Mouse (Mus musculus) kidney, embryonic 16.5 days (tissue): Measurements from ENCODE around the gene Raver1. TPM values are rescaled to one million over a fixed set of nuclear protein-coding genes. Genes with fewer than 3 reads are reported as not detected.

ENCODE experiments used
- ATAC-seq: fragments of 200-750 bp; cut with Nextera tagmentation; 2 replicates; pipeline ENCODE4 v1.8.0; 2017; ENCODE audit warnings: moderate TSS enrichment; ENCODE audit not compliant: low FRiP score, low TSS enrichment
- H3K27ac ChIP-seq: fragments of 300-500 bp; sonication (generic); 2 replicates; pipeline ENCODE4 v1.5.1; 2014; ENCODE audit warnings: low read length
- H3K27me3 ChIP-seq: fragments of 300-500 bp; sonication (generic); 2 replicates; pipeline ENCODE4 v1.6.1; 2014; ENCODE audit warnings: low read length, control low read depth, mixed read lengths; ENCODE audit not compliant: insufficient read depth
- H3K36me3 ChIP-seq: fragments of 300-500 bp; sonication (generic); 2 replicates; pipeline ENCODE4 v1.6.1; 2014; ENCODE audit warnings: low read length, control low read depth, mixed read lengths; ENCODE audit not compliant: insufficient read depth
- H3K4me1 ChIP-seq: fragments of 300-500 bp; sonication (generic); 2 replicates; pipeline ENCODE4 v1.6.1; 2014; ENCODE audit warnings: low read length, control low read depth, mixed read lengths; ENCODE audit not compliant: insufficient read depth
- H3K4me2 ChIP-seq: fragments of 300-500 bp; sonication (generic); replicated peaks from 2 replicates; pipeline ENCODE4 v1.6.1; 2014; ENCODE audit warnings: low read depth, low read length
- H3K4me3 ChIP-seq: fragments of 300-500 bp; sonication (generic); 2 replicates; pipeline ENCODE4 v1.5.1; 2014; ENCODE audit warnings: mild to moderate bottlenecking, low read length
- H3K9ac ChIP-seq: fragments of 300-500 bp; sonication (generic); replicated peaks from 2 replicates; pipeline ENCODE4 v1.6.1; 2014; ENCODE audit warnings: low read length
- H3K9me3 ChIP-seq: fragments of 300-500 bp; sonication (generic); 2 replicates; pipeline ENCODE4 v1.6.1; 2016; ENCODE audit warnings: low read length, control low read depth
- WGBS: fragments of 180-500 bp; shearing (Covaris S2); extraction: QIAGEN DNeasy Blood & Tissue Kit; methylation state at CpG from one replicate; pipeline ENCODE4 v1.1.7; 2014; 5-methylcytosine and 5-hydroxymethylcytosine counted together
- polyA plus RNA-seq: library from polyadenylated mRNA; unstranded; fragments of >200 nt; fragmentation: Nextera tagmentation; extraction: Ambion mirVana; gene quantifications from 2 replicates; pipeline ENCODE4 v1.2.1, GENCODE M21; 2015

Gene Raver1
- 66.8 and 78.7 TPM in 2 replicates for polyA plus RNA-seq

DNA sequence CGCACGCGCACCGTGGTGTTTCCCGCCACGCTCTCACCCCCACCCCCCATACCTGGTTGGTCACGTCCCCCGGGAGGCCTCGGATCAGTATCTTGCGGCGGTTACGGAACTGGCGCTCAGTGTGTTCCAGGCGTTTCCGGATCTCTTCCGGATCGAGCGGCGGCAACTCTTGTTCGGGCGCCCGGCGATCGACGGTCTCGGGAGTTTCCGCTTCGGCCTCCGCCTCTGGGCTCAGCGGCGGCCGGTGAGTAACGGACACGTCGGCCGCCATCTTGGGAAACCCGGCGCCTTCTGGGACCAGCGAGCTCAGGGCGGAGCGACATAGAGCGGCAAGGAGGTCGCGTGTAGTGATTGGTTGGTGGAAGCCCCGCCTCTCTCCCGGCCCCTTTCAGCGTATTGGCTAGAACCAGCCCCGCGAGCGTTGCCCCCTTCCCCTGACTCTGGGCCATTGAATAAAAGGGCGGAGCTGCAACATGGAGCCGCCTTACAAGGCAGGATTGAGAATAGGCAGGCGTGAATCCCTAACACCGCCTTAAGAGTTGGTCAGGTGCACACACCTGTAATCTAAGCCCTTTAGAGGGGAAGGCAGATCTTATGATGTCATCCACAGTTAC lies at the start of gene Raver1, which contains the start of gene Gm38431:
Gene Raver1 (minus strand): TSS at position 302 of the 614 bp plus-strand sequence.
Gene Gm38431 (minus strand): TSS at position 291 of the 614 bp plus-strand sequence.
- Histone ChIP-seq H3K4me2 (peak within 1 kb of the TSS; percentile 95), H3K9me3 (no peaks in the 10 kb centered on the region), H3K27me3 (no peaks in the 10 kb centered on the region), H3K27ac (peak within 1 kb of the TSS; percentile 93), H3K36me3 (peaks cover 27% of the 10 kb centered on the region), H3K9ac (peak within 1 kb of the TSS; percentile 89), H3K4me1 (peaks cover 13% of the 10 kb centered on the region), H3K4me3 (peak within 1 kb of the TSS; percentile 83)
- WGBS: under 1% methylated on average over 54 of the region's 54 CpGs
- ATAC-seq: peak; percentile 99

DNA sequence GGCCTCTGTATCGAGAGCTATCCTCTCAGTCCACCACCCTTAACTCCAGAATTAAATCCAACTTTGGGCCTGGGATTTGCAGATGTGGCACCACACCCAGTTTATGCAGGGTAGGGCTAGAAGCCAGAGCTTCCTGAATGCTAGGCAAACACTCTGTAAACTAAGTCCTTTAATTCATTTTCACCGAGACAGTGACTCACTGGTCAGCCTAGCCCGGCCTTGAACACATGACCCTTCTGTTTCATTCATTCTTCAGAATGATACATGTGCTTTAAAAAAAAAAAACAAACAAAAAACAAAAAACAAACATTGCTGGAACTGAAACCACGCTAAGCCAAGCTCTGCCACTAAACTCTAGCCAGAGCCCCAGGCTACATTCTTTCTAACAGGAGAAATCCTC lies 46.6 kb upstream of the Raver1 start:
- Histone ChIP-seq H3K9ac (no peak overlapping the region), H3K4me3 (no peak overlapping the region), H3K36me3 (peaks cover 54% of the 10 kb centered on the region), H3K27me3 (no peaks in the 10 kb centered on the region), H3K4me2 (no peak overlapping the region), H3K27ac (no peak overlapping the region), H3K4me1 (no peaks in the 10 kb centered on the region), H3K9me3 (no peaks in the 10 kb centered on the region)
- WGBS: 83% methylated on average over 4 of the region's 4 CpGs
- ATAC-seq: no peak

DNA sequence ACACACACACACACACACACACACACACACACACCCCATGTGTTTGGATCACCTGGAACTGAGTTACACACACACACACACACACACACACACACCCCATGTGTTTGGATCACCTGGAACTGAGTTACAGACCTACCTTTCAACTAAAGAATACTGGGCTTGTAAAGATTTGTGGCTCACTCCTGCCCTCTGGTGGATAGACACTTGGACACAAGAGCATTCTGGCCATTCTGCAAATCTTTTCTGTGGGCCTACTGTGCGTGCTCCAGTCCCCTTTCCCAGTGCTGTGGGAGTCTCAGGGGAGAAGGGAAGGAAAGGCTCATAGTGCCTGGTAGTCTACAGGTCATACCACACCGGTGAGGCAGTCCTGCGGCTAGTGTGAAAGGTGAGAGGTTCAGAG lies 45.4 kb upstream of the Raver1 start:
- Histone ChIP-seq H3K9me3 (no peaks in the 10 kb centered on the region), H3K4me2 (no peak overlapping the region), H3K4me1 (no peaks in the 10 kb centered on the region), H3K27me3 (no peaks in the 10 kb centered on the region), H3K9ac (no peak overlapping the region), H3K36me3 (peaks cover 42% of the 10 kb centered on the region), H3K27ac (no peak overlapping the region), H3K4me3 (no peak overlapping the region)
- WGBS: 48% methylated on average over 3 of the region's 3 CpGs
- ATAC-seq: peak; percentile 39; the same call in 1 of the 2 replicates

DNA sequence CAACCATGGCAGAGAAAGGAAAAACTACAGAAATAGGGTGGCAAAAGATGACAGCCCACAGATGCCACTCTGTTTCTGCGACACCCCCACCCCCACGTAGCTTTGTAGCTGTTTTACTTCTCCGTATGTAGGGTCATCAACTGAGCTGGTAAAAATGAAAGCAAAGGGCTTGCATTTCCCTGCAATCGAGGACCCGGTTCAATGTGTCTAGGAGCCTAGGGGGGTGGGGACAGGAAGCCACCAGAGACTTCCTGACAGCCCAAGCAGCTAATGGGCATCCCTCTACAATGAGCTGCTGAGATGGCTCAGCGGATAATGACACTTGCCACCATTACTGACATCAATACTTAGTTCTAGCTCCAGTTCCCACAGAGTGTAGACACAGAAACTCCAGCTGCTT lies 44.6 kb upstream of the Raver1 start:
- Histone ChIP-seq H3K4me3 (no peak overlapping the region), H3K36me3 (peaks cover 35% of the 10 kb centered on the region), H3K27me3 (no peaks in the 10 kb centered on the region), H3K27ac (no peak overlapping the region), H3K9me3 (no peaks in the 10 kb centered on the region), H3K9ac (no peak overlapping the region), H3K4me2 (no peak overlapping the region), H3K4me1 (no peaks in the 10 kb centered on the region)
- WGBS: 70% methylated on average over 6 of the region's 6 CpGs
- no peak for ATAC-seq

DNA sequence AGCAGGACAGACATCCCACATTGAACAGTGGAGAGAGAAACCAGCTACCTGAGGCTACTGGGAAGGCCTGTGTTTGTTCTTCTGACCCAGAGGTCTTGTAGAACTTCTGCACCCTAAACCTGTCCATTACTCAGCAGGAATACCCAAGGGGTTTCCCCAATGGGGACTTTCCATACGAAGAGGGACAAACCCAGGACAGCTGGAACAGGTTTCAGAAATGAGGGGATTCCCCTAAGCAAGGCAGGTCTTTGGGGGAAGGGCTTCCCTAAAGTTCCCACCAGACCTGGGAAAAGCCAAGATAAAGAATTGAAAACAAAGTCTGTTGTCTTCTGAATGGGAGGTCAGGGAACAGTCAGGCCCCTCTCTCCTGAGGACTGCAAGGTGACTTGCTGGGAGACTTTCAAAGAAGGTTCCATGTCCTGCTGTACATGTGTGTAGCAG lies 44.2 kb upstream of the Raver1 start:
- Histone ChIP-seq H3K4me1 (no peaks in the 10 kb centered on the region), H3K9ac (no peak overlapping the region), H3K27ac (no peak overlapping the region), H3K4me3 (no peak overlapping the region), H3K9me3 (no peaks in the 10 kb centered on the region), H3K27me3 (no peaks in the 10 kb centered on the region), H3K4me2 (no peak overlapping the region), H3K36me3 (peaks cover 31% of the 10 kb centered on the region)
- 61% methylated on average over 1 of the region's 1 CpGs for WGBS
- ATAC-seq: no peak

DNA sequence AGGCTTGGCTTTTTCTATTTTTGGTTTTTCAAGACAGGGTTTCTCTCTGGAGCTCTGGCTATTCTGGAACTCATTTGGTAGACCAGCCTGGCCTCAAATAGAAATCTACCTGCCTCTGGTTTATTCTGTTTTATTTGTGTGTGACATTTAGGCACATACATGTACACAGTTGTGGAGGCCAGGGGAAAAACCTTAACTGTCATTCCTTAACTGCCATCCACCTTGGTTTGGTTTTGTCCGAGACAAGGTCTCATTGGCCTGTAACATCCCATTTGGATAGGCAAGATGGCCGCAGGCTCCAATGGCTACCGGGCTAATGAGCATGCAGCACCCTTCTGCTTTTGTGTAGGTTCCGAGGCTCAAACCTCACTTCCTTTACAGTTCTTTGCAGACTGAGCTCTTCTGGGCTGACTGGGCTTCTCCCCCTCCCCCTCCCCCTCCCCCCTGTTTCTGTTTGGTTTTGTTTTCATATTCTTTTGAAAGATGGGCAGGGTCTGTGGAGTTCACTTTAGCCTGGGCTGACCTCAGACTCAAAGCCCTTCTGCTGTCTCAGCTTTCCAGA lies 43.6 kb upstream of the Raver1 start:
- no peaks in the 10 kb centered on the region for H3K4me1 ChIP-seq
- H3K9me3 ChIP-seq: no peaks in the 10 kb centered on the region
- H3K36me3 ChIP-seq: peaks cover 26% of the 10 kb centered on the region
- WGBS: 80% methylated on average over 4 of the region's 4 CpGs
- no peak overlapping the region for H3K4me2 ChIP-seq
- no peaks in the 10 kb centered on the region for H3K27me3 ChIP-seq
- no peak overlapping the region for H3K4me3 ChIP-seq
- ATAC-seq: no peak
- H3K27ac ChIP-seq: peak overlapping the region; percentile 37; the same call in 1 of the 2 replicates
- no peak overlapping the region for H3K9ac ChIP-seq

DNA sequence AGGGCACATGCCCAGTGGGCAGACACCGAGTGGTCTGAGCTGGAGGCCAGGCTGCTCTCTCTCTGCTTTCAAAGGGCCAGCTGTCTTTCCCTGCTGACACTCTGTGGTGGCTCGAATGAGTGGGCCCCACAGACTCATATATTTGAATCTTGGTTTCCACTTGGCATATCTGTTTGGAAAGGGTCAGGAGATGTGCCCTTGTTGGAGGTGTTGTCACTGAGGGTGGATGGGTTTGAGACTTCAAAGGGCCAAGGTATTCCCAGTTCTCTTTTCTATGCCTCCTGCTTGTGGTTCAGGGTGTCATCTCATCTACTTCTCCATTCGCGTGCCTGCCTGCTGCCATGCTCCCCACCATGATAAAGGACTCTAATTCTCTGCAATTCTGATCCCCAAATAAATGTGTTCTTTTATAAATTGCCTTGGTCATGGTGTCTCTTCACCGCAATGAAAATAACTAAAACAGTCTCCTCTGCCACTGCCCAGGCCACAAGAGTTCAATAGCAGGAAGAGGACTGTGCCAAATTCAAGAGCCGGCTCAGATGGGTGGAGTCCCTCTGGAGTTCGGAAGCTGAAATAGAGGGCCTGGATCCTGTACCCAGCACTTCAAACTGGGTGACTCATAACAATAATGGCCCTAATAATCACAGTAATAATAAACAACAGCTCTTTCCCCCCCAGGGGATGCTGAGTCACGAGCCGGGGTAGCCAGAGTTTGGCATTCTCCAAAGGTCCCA lies 43.0 kb upstream of the Raver1 start:
- Histone ChIP-seq H3K27ac (peak overlapping the region; percentile 37; the same call in 1 of the 2 replicates), H3K4me3 (no peak overlapping the region), H3K4me2 (no peak overlapping the region), H3K9me3 (no peaks in the 10 kb centered on the region), H3K27me3 (no peaks in the 10 kb centered on the region), H3K36me3 (peaks cover 19% of the 10 kb centered on the region), H3K4me1 (no peaks in the 10 kb centered on the region), H3K9ac (no peak overlapping the region)
- ATAC-seq: no peak
- 60% methylated on average over 9 of the region's 9 CpGs for WGBS

DNA sequence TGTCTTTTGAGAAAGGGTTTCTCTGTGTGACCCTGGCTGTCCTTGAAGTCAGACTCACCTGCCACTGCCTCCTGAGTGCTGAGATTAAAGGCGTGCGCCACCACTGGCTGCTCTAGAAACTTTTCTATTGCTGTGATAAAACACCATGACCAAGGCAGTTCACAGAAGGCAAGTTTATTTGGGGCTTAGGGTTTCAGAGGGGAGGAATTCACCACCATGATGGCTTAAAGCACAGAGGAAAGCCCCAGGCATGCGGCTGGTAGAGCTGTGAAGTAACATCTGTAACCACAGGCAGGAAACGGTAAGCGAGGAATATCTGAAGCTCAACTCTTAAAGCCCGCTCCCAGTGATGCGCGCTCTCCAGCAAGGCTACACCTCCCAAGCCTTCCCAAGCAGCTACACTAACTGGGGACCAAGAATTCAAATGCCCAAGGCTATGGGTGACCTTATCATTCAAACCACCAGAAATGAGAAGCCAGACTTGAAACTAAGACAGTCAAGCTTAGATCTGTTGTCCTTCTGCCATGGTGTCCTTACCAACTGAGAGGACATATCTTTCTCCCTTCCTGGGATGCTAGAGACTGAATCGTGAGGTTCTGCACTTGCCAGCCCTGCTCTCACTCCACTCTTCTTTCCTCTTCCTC lies 41.4 kb upstream of the Raver1 start:
- 76% methylated on average over 9 of the region's 9 CpGs for WGBS
- no peak for ATAC-seq

DNA sequence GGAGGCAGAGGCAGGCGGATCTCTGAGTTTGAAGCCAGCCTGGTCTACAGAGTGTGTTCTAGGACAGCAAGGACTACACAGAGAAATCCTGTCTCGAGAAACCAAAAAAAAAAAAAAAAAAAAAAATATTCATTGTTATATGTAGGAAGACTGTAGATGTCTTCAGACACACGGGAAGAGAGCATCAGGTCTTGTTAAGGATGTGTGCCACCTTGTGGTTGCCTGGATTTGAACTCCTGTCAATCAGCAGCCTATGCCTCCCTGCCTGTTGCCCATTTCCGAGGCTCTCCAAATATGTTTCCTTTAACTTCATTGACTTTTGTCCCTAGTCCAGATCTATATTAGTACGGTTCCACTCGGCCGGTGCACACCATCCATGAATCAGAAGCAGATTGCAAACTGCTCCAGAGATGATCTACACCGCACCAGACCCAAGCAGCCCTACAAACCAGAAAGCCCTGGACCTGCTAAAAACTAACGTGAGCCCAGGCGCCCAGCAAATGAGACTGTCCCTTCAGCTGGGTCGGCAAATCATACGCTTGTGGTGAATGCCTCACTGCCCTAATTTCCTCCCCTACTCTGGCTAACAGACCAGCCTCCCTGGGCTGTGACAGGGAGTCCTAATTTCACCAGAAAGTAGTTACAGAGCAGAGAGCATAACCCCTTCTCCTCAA lies 40.4 kb upstream of the Raver1 start:
- Histone ChIP-seq H3K9me3 (no peaks in the 10 kb centered on the region), H3K4me3 (no peak overlapping the region), H3K4me2 (no peak overlapping the region), H3K9ac (no peak overlapping the region), H3K27me3 (no peaks in the 10 kb centered on the region), H3K4me1 (no peaks in the 10 kb centered on the region), H3K36me3 (no peaks in the 10 kb centered on the region), H3K27ac (no peak overlapping the region)
- WGBS: 80% methylated on average over 12 of the region's 12 CpGs
- ATAC-seq: no peak

More for the DNA sequence above, 41.4 kb upstream of the Raver1 start:
- Histone ChIP-seq H3K4me2 (no peak overlapping the region), H3K4me3 (no peak overlapping the region), H3K4me1 (no peaks in the 10 kb centered on the region), H3K36me3 (peaks cover 4% of the 10 kb centered on the region; the same call in 1 of the 2 replicates), H3K27ac (no peak overlapping the region), H3K9ac (no peak overlapping the region), H3K9me3 (no peaks in the 10 kb centered on the region), H3K27me3 (no peaks in the 10 kb centered on the region)
